Mouse (Mus musculus) hindbrain, embryonic 11.5 days (tissue): ENCODE measurements around the gene Egflam. TPM values are rescaled to one million over a fixed set of nuclear protein-coding genes. Genes with fewer than 3 reads are reported as not detected.

Source experiments
- ATAC-seq: fragments of 200-750 bp; cut with Nextera tagmentation; 2 replicates; pipeline ENCODE4 v1.8.0; 2017; ENCODE audit warnings: mild to moderate bottlenecking, moderate TSS enrichment, moderate library complexity; ENCODE audit not compliant: low FRiP score
- DNase-seq: peaks from one replicate; pipeline ENCODE4 v3.0.0-alpha.2; 2015; ENCODE audit warnings: low spot score
- H3K27ac ChIP-seq: fragments of 300-500 bp; sonication (generic); 2 replicates; pipeline ENCODE4 v1.5.1; 2014; ENCODE audit warnings: mild to moderate bottlenecking, low read depth, low read length
- H3K27me3 ChIP-seq: fragments of 300-500 bp; sonication (generic); 2 replicates; pipeline ENCODE4 v1.6.1; 2014; ENCODE audit warnings: mild to moderate bottlenecking, low read length, moderate library complexity, mixed read lengths; ENCODE audit not compliant: control insufficient read depth, insufficient read depth
- H3K36me3 ChIP-seq: fragments of 300-500 bp; sonication (generic); 2 replicates; pipeline ENCODE4 v1.6.1; 2014; ENCODE audit warnings: mild to moderate bottlenecking, low read length, moderate library complexity, mixed read lengths; ENCODE audit not compliant: control insufficient read depth, insufficient read depth
- H3K4me1 ChIP-seq: fragments of 300-500 bp; sonication (generic); replicated peaks from 2 replicates; pipeline ENCODE4 v1.6.1; 2014; ENCODE audit warnings: low read length, mixed read lengths; ENCODE audit not compliant: control insufficient read depth, insufficient read depth
- H3K4me2 ChIP-seq: fragments of 300-500 bp; sonication (generic); replicated peaks from 2 replicates; pipeline ENCODE4 v1.6.1; 2014; ENCODE audit warnings: mild to moderate bottlenecking, low read depth, low read length
- H3K4me3 ChIP-seq: fragments of 300-500 bp; sonication (generic); 2 replicates; pipeline ENCODE4 v1.5.1; 2014; ENCODE audit warnings: low read depth, low read length
- H3K9ac ChIP-seq: fragments of 300-500 bp; sonication (generic); 2 replicates; pipeline ENCODE4 v1.6.1; 2014; ENCODE audit warnings: low read depth, low read length
- H3K9me3 ChIP-seq: fragments of 300-500 bp; sonication (generic); 2 replicates; pipeline ENCODE4 v1.6.1; 2016; ENCODE audit warnings: low read length; ENCODE audit not compliant: control insufficient read depth
- WGBS: fragments of 180-500 bp; shearing (Covaris S2); extraction: QIAGEN DNeasy Blood & Tissue Kit; methylation state at CpG from one replicate; pipeline ENCODE4 v1.1.7; 2014; 5-methylcytosine and 5-hydroxymethylcytosine counted together
- polyA plus RNA-seq: library from polyadenylated mRNA; unstranded; fragments of >200 nt; fragmentation: Nextera tagmentation; extraction: Ambion mirVana; gene quantifications from 2 replicates; pipeline ENCODE4 v1.2.1, GENCODE M21; 2014

The Egflam gene
- polyA plus RNA-seq, 1 experiment from 2014 or later: 8.4 TPM

- H3K4me1 ChIP-seq: no peaks in the 10 kb centered on the region
- WGBS: 84% methylated on average over 4 of the region's 4 CpGs
- no peaks in the 10 kb centered on the region for H3K9me3 ChIP-seq
- H3K4me3 ChIP-seq: no peak overlapping the region
- DNase-seq (no peak), ATAC-seq (no peak)
- H3K4me2 ChIP-seq: no peak overlapping the region
- no peak overlapping the region for H3K27ac ChIP-seq
- no peaks in the 10 kb centered on the region for H3K36me3 ChIP-seq
- no peaks in the 10 kb centered on the region for H3K27me3 ChIP-seq
- no peak overlapping the region for H3K9ac ChIP-seq
Measured at GRCm38 (mm10) chr15:7383349-7383748, 14.8 kb downstream of the Egflam start.

DNA sequence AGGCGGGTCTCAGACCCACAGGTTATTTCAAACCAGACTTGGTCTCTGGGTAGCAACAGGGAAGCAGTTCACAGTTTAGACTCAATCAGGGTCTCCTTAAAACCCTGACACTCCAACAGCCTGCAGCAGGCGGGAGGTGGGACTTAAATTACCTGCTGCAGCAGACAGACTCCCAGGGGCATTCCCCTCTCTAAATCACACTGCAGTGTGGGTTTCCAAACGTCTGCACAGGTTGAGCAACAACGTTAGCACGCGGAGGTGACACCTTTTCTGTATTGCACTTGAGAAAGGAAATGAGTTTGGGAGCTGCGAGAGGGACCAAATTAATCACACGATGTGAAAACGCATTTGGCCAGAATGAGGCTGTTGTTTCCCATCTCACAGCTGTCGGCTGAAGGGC is 15.7 kb downstream of the Egflam start:
- Histone ChIP-seq H3K9me3 (no peaks in the 10 kb centered on the region), H3K9ac (no peak overlapping the region), H3K4me1 (no peaks in the 10 kb centered on the region), H3K27ac (no peak overlapping the region), H3K4me3 (no peak overlapping the region), H3K27me3 (no peaks in the 10 kb centered on the region), H3K36me3 (no peaks in the 10 kb centered on the region), H3K4me2 (no peak overlapping the region)
- DNase-seq (no peak), ATAC-seq (no peak)
- 71% methylated on average over 10 of the region's 10 CpGs for WGBS

- no peak overlapping the region for H3K4me3 ChIP-seq
- ATAC-seq (no peak), DNase-seq (no peak)
- H3K4me1 ChIP-seq: no peaks in the 10 kb centered on the region
- H3K27me3 ChIP-seq: no peaks in the 10 kb centered on the region
- 82% methylated on average over 1 of the region's 1 CpGs for WGBS
- H3K9ac ChIP-seq: no peak overlapping the region
- no peaks in the 10 kb centered on the region for H3K36me3 ChIP-seq
- no peaks in the 10 kb centered on the region for H3K9me3 ChIP-seq
- no peak overlapping the region for H3K4me2 ChIP-seq
- H3K27ac ChIP-seq: no peak overlapping the region
Measured at GRCm38 (mm10) chr15:7352635-7353051, 45.6 kb downstream of the Egflam start.

DNA sequence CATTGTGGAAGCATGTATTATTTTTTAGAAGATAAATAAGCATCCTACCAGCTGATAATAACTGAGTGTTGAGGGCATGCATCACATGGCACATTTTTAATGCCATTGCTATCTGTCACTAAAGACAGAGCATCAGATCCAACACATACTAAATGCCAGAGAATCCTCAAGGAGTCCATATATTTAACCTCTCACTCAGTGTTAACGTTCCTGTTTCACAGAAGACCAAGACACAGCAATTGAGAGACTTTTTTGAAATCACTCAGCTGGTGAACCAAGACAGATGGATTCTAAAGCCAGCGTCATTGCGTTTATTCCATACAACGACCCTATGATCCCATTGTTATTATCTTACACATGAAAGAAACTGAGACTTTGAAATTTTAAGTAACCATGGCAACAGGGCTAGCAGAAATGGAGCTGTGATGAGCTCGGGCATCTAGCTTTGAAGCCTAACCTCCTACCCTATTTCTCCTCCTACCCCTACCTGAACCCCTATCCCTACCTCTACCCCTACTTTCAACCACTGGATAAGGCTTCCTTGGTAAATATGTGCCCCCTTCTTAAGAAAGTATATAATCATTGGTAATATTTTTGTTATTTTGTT is 57.4 kb downstream of the Egflam start:
- 67% methylated on average over 5 of the region's 5 CpGs for WGBS
- Histone ChIP-seq H3K27me3 (no peaks in the 10 kb centered on the region), H3K4me2 (no peak overlapping the region)

GRCm38 (mm10) chr15:7334517-7335298 is 63.5 kb downstream of the Egflam start:
- WGBS: 87% methylated on average over 11 of the region's 11 CpGs
- no peak for DNase-seq
- Histone ChIP-seq H3K4me1 (no peaks in the 10 kb centered on the region), H3K9ac (no peak overlapping the region), H3K4me3 (no peak overlapping the region), H3K27ac (no peak overlapping the region), H3K27me3 (no peaks in the 10 kb centered on the region), H3K36me3 (no peaks in the 10 kb centered on the region), H3K4me2 (no peak overlapping the region), H3K9me3 (no peaks in the 10 kb centered on the region)
- no peak for ATAC-seq

More for the DNA sequence above, 57.4 kb downstream of the Egflam start:
- Histone ChIP-seq H3K27ac (no peak overlapping the region), H3K4me3 (no peak overlapping the region), H3K36me3 (no peaks in the 10 kb centered on the region), H3K9ac (no peak overlapping the region), H3K9me3 (no peaks in the 10 kb centered on the region), H3K4me1 (no peaks in the 10 kb centered on the region)
- ATAC-seq: no peak
- DNase-seq: no peak

- no peaks in the 10 kb centered on the region for H3K9me3 ChIP-seq
- no peaks in the 10 kb centered on the region for H3K36me3 ChIP-seq
- no peaks in the 10 kb centered on the region for H3K27me3 ChIP-seq
- H3K4me3 ChIP-seq: no peak overlapping the region
- DNase-seq (no peak), ATAC-seq (no peak)
- H3K9ac ChIP-seq: no peak overlapping the region
- H3K4me1 ChIP-seq: no peaks in the 10 kb centered on the region
- no peak overlapping the region for H3K27ac ChIP-seq
- H3K4me2 ChIP-seq: no peak overlapping the region
- 100% methylated on average over 1 of the region's 1 CpGs for WGBS
Measured at GRCm38 (mm10) chr15:7332875-7333274, 65.3 kb downstream of the Egflam start.

DNA sequence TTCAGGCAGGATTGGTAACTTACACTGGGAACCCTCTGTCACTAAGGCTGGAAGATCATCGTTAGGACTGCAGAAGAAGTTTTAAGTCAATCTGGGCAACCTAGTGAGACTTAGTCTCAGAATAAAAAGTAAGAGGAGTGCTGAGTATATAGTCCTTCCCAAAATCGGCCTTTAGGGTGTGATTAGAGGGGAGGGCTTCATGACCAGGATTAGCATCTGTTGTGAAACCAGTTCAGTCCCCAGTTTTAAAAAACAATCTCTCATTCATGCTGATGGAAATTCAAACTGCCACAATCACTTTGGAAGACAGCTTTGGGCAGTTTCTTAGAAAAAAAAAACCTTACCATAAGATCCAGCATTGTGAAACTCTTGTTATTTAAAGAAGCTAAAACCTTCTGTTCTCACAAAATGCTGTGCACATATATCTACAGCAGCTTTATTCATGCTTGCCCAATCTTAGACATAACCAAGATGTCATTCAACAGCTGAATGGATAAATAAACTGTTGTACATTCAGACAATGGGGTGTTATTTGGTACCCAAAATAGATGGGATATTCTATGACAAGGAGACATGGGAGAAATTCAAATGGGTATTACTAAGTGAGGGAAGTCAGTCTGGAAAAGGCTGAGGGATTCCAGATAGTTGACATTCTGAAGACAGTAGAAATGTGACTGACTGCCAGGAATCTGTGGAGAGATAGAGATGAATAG is 75.4 kb downstream of the Egflam start:
- no peaks in the 10 kb centered on the region for H3K27me3 ChIP-seq
- H3K36me3 ChIP-seq: no peaks in the 10 kb centered on the region
- DNase-seq (no peak), ATAC-seq (no peak)
- WGBS: 87% methylated on average over 2 of the region's 2 CpGs
- no peak overlapping the region for H3K9ac ChIP-seq
- no peaks in the 10 kb centered on the region for H3K4me1 ChIP-seq
- no peak overlapping the region for H3K4me2 ChIP-seq
- H3K27ac ChIP-seq: no peak overlapping the region
- no peaks in the 10 kb centered on the region for H3K9me3 ChIP-seq
- H3K4me3 ChIP-seq: no peak overlapping the region

- H3K9me3 ChIP-seq: no peaks in the 10 kb centered on the region
- H3K4me3 ChIP-seq: no peak overlapping the region
- H3K9ac ChIP-seq: no peak overlapping the region
- ATAC-seq (no peak), DNase-seq (no peak)
- H3K4me2 ChIP-seq: no peak overlapping the region
- no peaks in the 10 kb centered on the region for H3K4me1 ChIP-seq
- WGBS: 62% methylated on average over 4 of the region's 4 CpGs
- no peak overlapping the region for H3K27ac ChIP-seq
- H3K27me3 ChIP-seq: no peaks in the 10 kb centered on the region
- H3K36me3 ChIP-seq: no peaks in the 10 kb centered on the region
Measured at GRCm38 (mm10) chr15:7320901-7321300, 77.3 kb downstream of the Egflam start.
